Mouse (Mus musculus) midbrain, embryonic 11.5 days (tissue): ENCODE data around the gene Idh2. TPM values are rescaled to one million over a fixed set of nuclear protein-coding genes. Genes with fewer than 3 reads are reported as not detected.
A peak's percentile ranks its signal among the peaks of the same experiment; 100 is the strongest.

Experiments
- ATAC-seq: fragments of 200-750 bp; cut with Nextera tagmentation; 2 replicates; pipeline ENCODE4 v1.8.0; 2017; ENCODE audit warnings: moderate TSS enrichment, moderate library complexity; ENCODE audit not compliant: low FRiP score
- DNase-seq: peaks from one replicate; pipeline ENCODE4 v3.0.0; 2015; ENCODE audit warnings: low spot score; ENCODE audit errors: missing footprints
- H3K27ac ChIP-seq: fragments of 300-500 bp; sonication (generic); 2 replicates; pipeline ENCODE4 v1.5.1; 2014; ENCODE audit warnings: low read depth, low read length
- H3K27me3 ChIP-seq: fragments of 300-500 bp; sonication (generic); 2 replicates; pipeline ENCODE4 v1.6.1; 2014; ENCODE audit warnings: mild to moderate bottlenecking, low read length, moderate library complexity, mixed read lengths; ENCODE audit not compliant: control insufficient read depth, insufficient read depth
- H3K36me3 ChIP-seq: fragments of 300-500 bp; sonication (generic); 2 replicates; pipeline ENCODE4 v1.6.1; 2014; ENCODE audit warnings: mild to moderate bottlenecking, low read length, moderate library complexity, mixed read lengths; ENCODE audit not compliant: control insufficient read depth, insufficient read depth
- H3K4me1 ChIP-seq: fragments of 300-500 bp; sonication (generic); 2 replicates; pipeline ENCODE4 v1.6.1; 2014; ENCODE audit warnings: low read length; ENCODE audit not compliant: control insufficient read depth, insufficient read depth
- H3K4me2 ChIP-seq: fragments of 300-500 bp; sonication (generic); 2 replicates; pipeline ENCODE4 v1.6.1; 2014; ENCODE audit warnings: mild to moderate bottlenecking, moderate library complexity
- H3K4me3 ChIP-seq: fragments of 300-500 bp; sonication (generic); 2 replicates; pipeline ENCODE4 v1.5.1; 2014; ENCODE audit warnings: low read depth, low read length
- H3K9ac ChIP-seq: fragments of 300-500 bp; sonication (generic); 2 replicates; pipeline ENCODE4 v1.6.1; 2014; ENCODE audit warnings: low read length
- H3K9me3 ChIP-seq: fragments of 300-500 bp; sonication (generic); 2 replicates; pipeline ENCODE4 v1.6.1; 2016; ENCODE audit warnings: low read length; ENCODE audit not compliant: control insufficient read depth
- WGBS: fragments of 180-500 bp; shearing (Covaris S2); extraction: QIAGEN DNeasy Blood & Tissue Kit; methylation state at CpG from one replicate; pipeline ENCODE4 v1.1.7; 2014; 5-methylcytosine and 5-hydroxymethylcytosine counted together
- polyA plus RNA-seq: library from polyadenylated mRNA; unstranded; fragments of >200 nt; fragmentation: Nextera tagmentation; extraction: Ambion mirVana; gene quantifications from 2 replicates; pipeline ENCODE4 v1.2.1, GENCODE M21; 2014

The Idh2 gene
- polyA plus RNA-seq, 1 experiment from 2014 or later: 357 TPM

DNA sequence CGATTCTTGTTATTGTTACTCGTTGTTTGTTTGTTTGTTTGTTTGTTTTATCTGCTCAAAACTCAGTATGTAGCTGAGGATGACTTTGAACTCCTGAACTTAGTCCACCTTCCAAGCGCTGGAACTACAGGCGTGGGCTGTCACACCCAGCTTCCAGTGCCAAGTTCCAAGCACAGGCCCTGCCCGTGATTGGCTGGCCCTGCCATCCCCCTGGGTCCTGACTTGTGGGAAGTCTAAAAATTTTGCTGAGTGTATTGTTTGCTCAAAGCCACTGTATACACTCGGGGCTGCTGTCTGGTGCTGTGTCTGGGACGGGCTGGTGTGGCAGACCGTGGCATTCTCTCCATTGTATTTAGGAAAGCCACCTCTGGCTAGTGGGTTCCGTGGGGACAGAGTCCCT is 37.4 kb downstream of the Idh2 start:
- ATAC-seq: no peak
- H3K27ac ChIP-seq: no peak overlapping the region
- 74% methylated on average over 9 of the region's 9 CpGs for WGBS

DNA sequence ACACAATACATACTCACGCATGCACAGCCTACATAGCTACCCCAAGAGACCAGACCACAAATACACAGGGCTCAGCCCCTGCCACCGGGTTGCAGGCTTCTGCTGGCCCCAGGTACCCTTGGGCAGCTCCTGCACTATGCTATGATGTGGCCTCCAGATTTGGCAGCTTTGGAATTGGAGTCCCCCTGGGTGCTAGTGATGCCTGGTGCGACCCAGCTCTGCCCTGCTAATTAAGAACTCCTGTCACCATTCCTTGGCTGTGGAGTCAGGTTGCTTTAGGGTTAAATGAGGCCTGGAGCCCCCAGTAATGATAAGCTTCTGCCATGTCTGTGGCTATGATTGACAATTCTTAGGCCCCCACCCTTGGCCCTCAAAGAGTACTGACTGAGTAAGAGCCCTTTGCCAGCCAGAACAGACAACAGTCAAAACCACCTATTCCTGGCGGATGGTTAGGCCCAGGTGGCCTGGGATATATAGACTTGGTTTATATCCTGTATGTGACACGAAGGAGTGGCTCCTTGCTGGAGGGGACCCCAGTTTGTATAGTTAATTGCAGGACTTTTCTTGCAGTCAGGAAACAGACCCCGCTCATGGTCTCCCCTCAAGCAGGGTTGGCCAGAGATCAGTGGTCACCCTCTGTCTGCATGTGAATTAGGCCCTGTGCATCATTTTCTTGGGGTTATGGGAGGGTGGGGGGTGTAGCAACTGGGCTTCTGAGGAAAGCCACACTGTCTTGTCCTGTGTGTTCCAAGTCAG is 38.1 kb downstream of the Idh2 start:
- H3K4me2 ChIP-seq: no peak overlapping the region
- H3K9ac ChIP-seq: 0 out of 2 replicates have a peak overlapping the region, but pooled peaks have one; percentile 51
- H3K9me3 ChIP-seq: no peaks in the 10 kb centered on the region
- H3K4me3 ChIP-seq: no peak overlapping the region
- H3K27ac ChIP-seq: peak overlapping the region; percentile 94
- peaks cover 55% of the 10 kb centered on the region for H3K4me1 ChIP-seq
- no peaks in the 10 kb centered on the region for H3K27me3 ChIP-seq
- H3K36me3 ChIP-seq: peaks cover 10% of the 10 kb centered on the region; the same call in 1 of the 2 replicates
- ATAC-seq: peak; percentile 1; the same call in 1 of the 2 replicates
- no peak for DNase-seq
- WGBS: 73% methylated on average over 6 of the region's 6 CpGs

More for the DNA sequence above, 37.4 kb downstream of the Idh2 start:
- no peaks in the 10 kb centered on the region for H3K9me3 ChIP-seq
- no peak overlapping the region for H3K9ac ChIP-seq
- no peak for DNase-seq
- H3K27me3 ChIP-seq: no peaks in the 10 kb centered on the region
- no peak overlapping the region for H3K4me2 ChIP-seq
- H3K4me3 ChIP-seq: no peak overlapping the region
- peaks cover 10% of the 10 kb centered on the region; the same call in 1 of the 2 replicates for H3K36me3 ChIP-seq
- H3K4me1 ChIP-seq: peaks cover 51% of the 10 kb centered on the region

DNA sequence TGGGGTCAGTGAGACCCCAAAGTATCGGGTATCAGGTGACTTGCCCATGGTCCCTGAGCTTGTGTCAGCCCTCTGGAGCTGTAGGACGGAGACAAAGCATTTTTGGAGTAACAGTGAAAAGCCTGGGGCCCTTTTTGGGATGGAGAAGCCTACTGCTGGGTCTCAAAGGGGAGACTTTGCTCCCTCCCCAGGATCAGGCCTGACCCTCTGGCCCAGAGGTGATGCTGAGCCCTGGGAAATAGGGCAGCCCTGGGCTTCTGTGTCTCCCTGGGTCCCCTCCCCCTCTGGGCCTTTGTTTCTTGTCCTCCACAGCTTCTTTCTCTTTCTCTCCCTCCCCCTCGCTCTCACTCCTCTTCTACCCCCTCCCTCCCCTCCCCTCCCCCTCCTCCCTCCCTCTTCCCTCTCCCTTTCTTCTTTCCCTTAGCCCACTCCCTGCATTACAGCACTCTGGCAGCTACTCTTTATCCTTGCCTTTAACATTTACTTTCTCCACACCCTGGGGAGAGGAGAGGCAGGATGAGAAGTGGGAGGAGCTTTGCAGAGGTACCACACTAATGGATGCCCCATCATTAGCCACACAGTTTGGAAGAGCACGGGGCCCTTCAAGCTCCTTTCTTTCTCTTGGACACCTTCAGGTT is 39.1 kb downstream of the Idh2 start:
- H3K27ac ChIP-seq: peak overlapping the region; percentile 94
- peaks cover 64% of the 10 kb centered on the region for H3K4me1 ChIP-seq
- DNase-seq (peak; percentile 92), ATAC-seq (peak; percentile 73)
- 24% methylated on average over 4 of the region's 4 CpGs for WGBS
- no peak overlapping the region for H3K4me3 ChIP-seq
- no peaks in the 10 kb centered on the region for H3K9me3 ChIP-seq
- peak overlapping the region; percentile 19 for H3K4me2 ChIP-seq
- H3K27me3 ChIP-seq: no peaks in the 10 kb centered on the region
- peak overlapping the region; percentile 51 for H3K9ac ChIP-seq
- H3K36me3 ChIP-seq: 0 out of 2 replicates have a peak, but pooled peaks cover under 1% of the 10 kb centered on the region

DNA sequence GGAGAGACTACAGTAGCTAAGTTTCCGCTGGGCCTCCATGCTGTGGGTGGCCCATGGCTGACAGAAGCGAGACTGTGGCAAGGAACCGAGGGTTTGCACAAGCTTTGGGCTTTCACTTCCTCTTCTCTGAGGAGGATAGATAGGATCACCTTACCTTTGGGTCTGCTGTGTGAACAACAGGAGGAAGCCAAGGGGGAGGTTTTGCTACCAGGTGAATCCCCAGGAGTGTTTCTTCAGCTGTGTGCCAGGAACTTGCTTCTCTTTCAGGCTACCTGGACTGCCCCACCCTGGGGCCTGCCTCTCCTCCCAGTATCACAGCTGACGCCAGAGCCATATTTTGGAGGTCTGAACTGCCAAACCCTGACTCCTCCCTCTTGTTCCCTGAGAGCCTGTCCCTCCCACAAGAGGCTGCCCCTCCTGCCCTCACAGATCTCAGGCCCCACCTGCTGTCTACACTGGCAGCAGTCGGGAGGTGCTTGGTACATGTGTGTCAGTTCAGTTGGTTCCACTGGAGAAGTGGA is 40.2 kb downstream of the Idh2 start:
- peak overlapping the region; percentile 9; the same call in 1 of the 2 replicates for H3K9ac ChIP-seq
- WGBS: 44% methylated on average over 5 of the region's 5 CpGs
- H3K4me3 ChIP-seq: no peak overlapping the region

DNA sequence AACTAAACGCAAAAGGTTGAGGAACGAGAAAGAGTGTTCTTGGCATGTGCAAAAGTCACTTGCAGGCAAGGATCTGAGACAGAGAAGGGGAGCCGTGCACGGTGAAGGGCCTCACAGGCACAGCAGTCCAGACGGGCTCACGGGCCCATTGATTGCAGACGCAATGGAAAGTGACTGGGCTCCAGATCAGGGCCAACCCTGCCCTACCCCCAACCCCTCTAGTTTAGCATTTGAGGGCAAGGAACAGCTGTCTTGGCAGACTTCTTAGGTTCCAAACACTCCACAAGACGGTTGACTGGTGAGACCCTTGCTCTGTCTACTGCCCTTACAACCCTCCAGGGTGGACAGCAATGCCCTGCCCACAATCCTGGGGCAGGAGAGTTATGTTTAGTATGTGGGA is 41.7 kb downstream of the Idh2 start:
- WGBS: 78% methylated on average over 8 of the region's 8 CpGs
- DNase-seq (no peak), ATAC-seq (no peak)
- H3K27ac ChIP-seq: peak overlapping the region; percentile 35; the same call in 1 of the 2 replicates
- peaks cover 78% of the 10 kb centered on the region for H3K4me1 ChIP-seq
- H3K9me3 ChIP-seq: no peaks in the 10 kb centered on the region
- no peak overlapping the region for H3K4me2 ChIP-seq
- H3K27me3 ChIP-seq: no peaks in the 10 kb centered on the region
- no peak overlapping the region for H3K9ac ChIP-seq
- H3K4me3 ChIP-seq: no peak overlapping the region
- no peaks in the 10 kb centered on the region for H3K36me3 ChIP-seq

More for the DNA sequence above, 40.2 kb downstream of the Idh2 start:
- H3K27me3 ChIP-seq: no peaks in the 10 kb centered on the region
- peak overlapping the region; percentile 94 for H3K27ac ChIP-seq
- no peaks in the 10 kb centered on the region for H3K36me3 ChIP-seq
- peaks cover 73% of the 10 kb centered on the region for H3K4me1 ChIP-seq
- no peaks in the 10 kb centered on the region for H3K9me3 ChIP-seq
- DNase-seq (peak; percentile 87), ATAC-seq (no peak; the same call in 1 of the 2 replicates)
- H3K4me2 ChIP-seq: no peak overlapping the region

DNA sequence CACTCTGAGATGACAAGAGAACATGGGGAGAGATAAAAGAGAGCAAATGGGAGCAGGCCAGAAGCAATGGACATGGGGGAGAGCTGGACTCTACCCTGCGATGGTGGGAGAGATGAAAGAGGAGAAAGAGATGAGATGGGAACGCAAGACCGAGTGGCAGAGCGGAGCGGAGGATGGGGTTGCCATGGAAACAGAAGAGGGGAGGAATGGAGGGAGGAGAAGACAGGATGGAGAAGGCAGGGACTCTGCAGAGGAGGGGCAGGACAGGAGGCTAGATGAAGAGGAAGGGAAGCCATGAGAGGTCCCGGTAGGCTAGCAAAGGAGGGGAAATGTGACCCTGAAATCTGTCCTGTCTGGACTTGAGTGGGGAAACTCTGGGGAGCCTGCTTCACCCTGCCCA is 42.9 kb downstream of the Idh2 start:
- H3K9ac ChIP-seq: no peak overlapping the region
- H3K4me3 ChIP-seq: no peak overlapping the region
- DNase-seq: no peak
- H3K27ac ChIP-seq: no peak overlapping the region
- peaks cover 74% of the 10 kb centered on the region for H3K4me1 ChIP-seq
- H3K27me3 ChIP-seq: no peaks in the 10 kb centered on the region
- H3K9me3 ChIP-seq: no peaks in the 10 kb centered on the region
- ATAC-seq: no peak
- 27% methylated on average over 6 of the region's 6 CpGs for WGBS
- no peak overlapping the region for H3K4me2 ChIP-seq
- no peaks in the 10 kb centered on the region for H3K36me3 ChIP-seq

DNA sequence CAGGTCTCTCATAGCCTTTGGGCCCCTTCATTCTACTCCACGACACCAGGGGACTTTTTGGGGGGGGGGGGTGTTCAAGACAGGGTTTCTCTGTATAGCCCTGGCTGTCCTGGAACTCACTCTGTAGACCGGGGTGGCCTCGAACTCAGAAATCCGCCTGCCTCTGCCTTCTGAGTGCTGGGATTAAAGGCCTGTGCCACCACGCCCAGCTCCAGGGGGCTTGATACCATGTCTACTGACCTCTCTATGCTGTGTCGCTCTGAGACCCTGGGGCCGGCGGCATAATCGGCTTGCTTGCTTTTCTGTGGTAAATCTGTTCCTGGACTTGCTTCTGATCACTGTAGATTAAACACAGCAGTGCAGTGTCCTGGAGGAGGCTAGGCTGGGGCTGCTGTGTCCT is 44.0 kb downstream of the Idh2 start:
- Histone ChIP-seq H3K27ac (no peak overlapping the region), H3K4me1 (peaks cover 64% of the 10 kb centered on the region)
- WGBS: 91% methylated on average over 9 of the region's 9 CpGs

DNA sequence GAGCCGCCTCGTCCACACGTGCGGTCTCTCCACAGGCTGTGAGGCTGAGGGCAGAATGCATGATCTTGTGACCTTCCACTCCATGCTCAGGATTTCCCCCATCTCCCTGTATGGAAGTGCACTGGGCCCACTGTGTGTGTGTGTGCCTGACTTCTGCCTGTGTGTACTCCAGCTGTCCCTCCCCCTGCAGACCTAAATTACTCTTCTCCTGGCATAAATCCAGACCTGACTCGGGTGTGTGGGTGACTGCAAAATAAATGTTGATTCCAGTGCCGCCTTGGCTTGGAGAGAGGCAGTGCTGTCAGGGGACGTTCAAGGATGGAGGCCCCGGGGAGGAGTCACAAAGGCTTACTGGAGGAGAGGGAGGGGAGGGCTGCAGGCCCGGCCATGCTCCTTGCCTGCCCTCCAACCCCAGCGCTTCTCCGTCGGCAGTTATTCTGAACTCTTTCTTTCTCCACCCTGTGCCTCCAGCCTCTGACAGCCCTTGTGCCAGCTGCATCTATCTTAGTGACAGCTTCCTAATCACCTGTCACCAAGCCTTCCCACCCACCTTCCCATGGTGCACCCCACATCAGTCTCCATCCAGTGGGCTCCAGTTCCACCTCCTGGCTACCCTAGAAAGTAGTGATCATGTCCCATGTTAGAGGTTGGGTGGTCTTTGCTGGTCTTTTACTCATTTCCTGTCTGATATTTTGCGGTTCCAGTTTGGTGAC is 45.4 kb downstream of the Idh2 start:
- peak overlapping the region; percentile 15; the same call in 1 of the 2 replicates for H3K4me2 ChIP-seq
- H3K4me3 ChIP-seq: no peak overlapping the region
- H3K9me3 ChIP-seq: no peaks in the 10 kb centered on the region
- H3K9ac ChIP-seq: peak overlapping the region; percentile 45
- no peaks in the 10 kb centered on the region for H3K27me3 ChIP-seq
- peaks cover 54% of the 10 kb centered on the region for H3K4me1 ChIP-seq
- DNase-seq (peak; percentile 87), ATAC-seq (peak; percentile 57)
- no peaks in the 10 kb centered on the region for H3K36me3 ChIP-seq
- WGBS: 20% methylated on average over 13 of the region's 13 CpGs
- peak overlapping the region; percentile 47 for H3K27ac ChIP-seq

More for the DNA sequence above, 44.0 kb downstream of the Idh2 start:
- DNase-seq (no peak), ATAC-seq (no peak)
- H3K4me3 ChIP-seq: no peak overlapping the region
- H3K27me3 ChIP-seq: no peaks in the 10 kb centered on the region
- H3K9me3 ChIP-seq: no peaks in the 10 kb centered on the region
- no peak overlapping the region for H3K4me2 ChIP-seq
- no peaks in the 10 kb centered on the region for H3K36me3 ChIP-seq
- H3K9ac ChIP-seq: no peak overlapping the region
